Mouse (Mus musculus) urinary bladder, postnatal 36 days (tissue): ENCODE results near the gene Gm8947.
"Not testable (repeated sequence)": the region's sequence is repeated elsewhere in the genome, so short reads cannot be mapped to it uniquely, and the experiment has no call there.

ENCODE experiments used
- DNase-seq, 2 experiments: peaks; one replicate each; pipeline ENCODE4 v3.0.0; 2022; ENCODE audit warnings: low spot score in 2 of 2, mixed read lengths in 1 of 2

The Gm8947 gene

DNA sequence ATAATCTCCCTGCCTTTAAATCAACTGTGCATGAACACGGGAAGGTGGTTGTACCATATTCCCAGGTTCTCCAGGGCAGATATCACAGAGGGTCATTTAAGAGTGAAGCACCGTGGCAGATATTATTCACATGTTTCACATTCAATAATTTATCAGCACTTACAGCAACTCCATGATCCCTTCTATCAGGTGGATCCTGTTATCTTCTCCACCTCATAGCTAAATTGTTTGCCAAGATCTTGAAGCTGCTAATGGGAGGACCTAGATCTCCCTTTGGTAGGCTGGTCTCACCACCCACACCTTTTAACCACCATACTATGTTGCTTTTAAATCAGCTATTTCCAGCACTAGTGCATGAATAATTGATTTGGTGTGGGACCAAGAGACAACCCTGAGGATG lies 12.0 kb upstream of the Gm8947 start:
- no peak for DNase-seq

DNA sequence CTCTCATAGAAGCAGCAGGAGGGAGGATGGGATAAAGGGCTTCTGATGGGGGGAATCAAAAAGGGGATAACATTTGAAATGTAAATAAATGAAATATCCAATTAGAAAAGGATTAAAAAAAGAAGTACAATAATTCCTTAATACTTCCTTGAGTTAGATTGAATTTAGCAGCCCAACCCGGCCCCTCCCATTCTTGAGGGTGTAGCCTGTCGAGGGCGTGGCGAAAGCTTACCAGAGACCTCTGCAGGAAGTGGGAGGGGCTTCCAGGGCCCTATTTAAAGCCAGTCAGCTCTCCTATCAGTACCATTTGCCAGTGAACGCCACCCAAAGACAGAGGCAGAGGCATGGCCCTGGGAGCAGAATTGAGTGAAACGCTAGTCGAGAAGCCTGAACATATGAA lies 9.9 kb upstream of the Gm8947 start, which contains the start of gene Gm47985:
Gene Gm47985, plus strand, starts transcription at position 272 of the 400 bp plus-strand sequence.
- not testable (repeated sequence) for DNase-seq

GRCm38 (mm10) chr1:151186186-151186585 lies 6.0 kb upstream of the Gm8947 start:
- DNase-seq, result not testable (repeated sequence)

GRCm38 (mm10) chr1:151186879-151187424 lies 5.2 kb upstream of the Gm8947 start:
- DNase-seq, result not testable (repeated sequence)

GRCm38 (mm10) chr1:151188469-151188868 lies 3.7 kb upstream of the Gm8947 start:
- DNase-seq, result no peak

DNA sequence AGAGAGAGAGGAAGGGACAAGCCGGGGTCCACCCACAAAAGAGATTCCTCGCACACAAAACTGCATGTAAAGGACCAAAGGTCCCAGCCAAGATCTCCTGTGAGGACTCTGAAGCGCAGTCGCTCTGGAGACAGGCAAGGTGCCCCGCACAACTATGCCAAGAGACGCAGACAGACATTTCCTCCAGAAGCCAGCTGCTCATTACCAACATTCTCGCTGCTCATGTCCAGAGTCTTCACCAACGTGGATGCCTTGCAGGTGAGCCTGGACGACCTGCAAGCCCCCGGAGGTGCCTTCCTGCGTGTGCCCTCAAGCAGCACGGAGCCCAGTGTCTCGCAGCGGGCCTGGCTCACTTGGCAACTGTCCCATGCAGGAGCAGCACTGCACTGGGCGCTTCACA lies 563 bp downstream of the Gm8947 start:
- DNase-seq, result not testable (repeated sequence)

- not testable (repeated sequence) for DNase-seq
These were observed 3.8 kb downstream of the Gm8947 start for GRCm38 (mm10) chr1:151195986-151196385.

DNA sequence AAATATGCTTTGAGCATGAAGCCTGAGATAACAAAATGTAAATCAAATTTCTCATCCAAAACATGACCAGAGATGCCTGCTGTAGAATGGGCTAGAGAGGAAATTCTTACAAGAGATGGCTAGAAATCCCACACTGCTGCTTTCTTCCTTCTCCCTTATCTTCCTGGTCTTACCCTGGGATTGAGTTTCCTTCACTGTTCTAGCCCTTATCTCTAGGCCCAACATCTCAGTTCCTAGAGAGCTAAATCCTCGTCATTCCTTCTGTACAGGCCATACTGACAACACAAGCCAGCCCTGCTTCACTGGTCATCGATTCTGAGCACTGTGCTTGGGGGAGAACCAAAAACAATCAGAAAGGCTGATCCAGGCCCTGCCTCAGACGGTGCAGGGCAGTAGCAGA lies 4.5 kb downstream of the Gm8947 start:
- not testable (repeated sequence) for DNase-seq

DNA sequence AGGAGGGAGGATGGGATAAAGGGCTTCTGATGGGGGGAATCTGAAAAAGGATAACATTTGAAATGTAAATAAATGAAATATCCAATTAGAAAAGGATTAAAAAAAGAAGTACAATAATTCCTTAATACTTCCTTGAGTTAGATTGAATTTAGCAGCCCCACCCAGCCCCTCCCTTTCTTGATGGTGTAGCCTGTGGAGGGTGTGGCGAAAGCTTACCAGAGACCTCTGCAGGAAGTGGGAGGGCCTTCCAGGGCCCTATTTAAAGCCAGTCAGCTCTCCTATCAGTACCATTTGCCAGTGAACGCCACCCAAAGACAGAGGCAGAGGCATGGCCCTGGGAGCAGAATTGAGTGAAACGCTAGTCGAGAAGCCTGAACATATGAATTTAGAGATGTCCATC lies 5.9 kb downstream of the Gm8947 start, which contains the start of gene Gm47995:
Gene Gm47995, plus strand, starts transcription at position 329 of the 400 bp plus-strand sequence.
- not testable (repeated sequence) for DNase-seq

- not testable (repeated sequence) for DNase-seq
These were observed 8.4 kb downstream of the Gm8947 start for GRCm38 (mm10) chr1:151200620-151201019.

GRCm38 (mm10) chr1:151202771-151203170 lies 10.6 kb downstream of the Gm8947 start:
- not testable (repeated sequence) for DNase-seq

GRCm38 (mm10) chr1:151203818-151204217 lies 11.6 kb downstream of the Gm8947 start, which contains the start of gene 3110040M04Rik:
3110040M04Rik (plus strand) TSS chr1:151204121.
- not testable (repeated sequence) for DNase-seq

GRCm38 (mm10) chr1:151208493-151208892 lies 16.3 kb downstream of the Gm8947 start:
- not testable (repeated sequence) for DNase-seq

GRCm38 (mm10) chr1:151208944-151209343 lies 16.8 kb downstream of the Gm8947 start:
- DNase-seq, result not testable (repeated sequence)

- not testable (repeated sequence) for DNase-seq
These were observed 17.7 kb downstream of the Gm8947 start, which contains the start of gene Gm47996 for GRCm38 (mm10) chr1:151209824-151210355. Gm47996 (plus strand) TSS chr1:151210131.

- not testable (repeated sequence) for DNase-seq
These were observed 19.5 kb downstream of the Gm8947 start for GRCm38 (mm10) chr1:151211666-151212065.

GRCm38 (mm10) chr1:151214862-151215261 lies 22.7 kb downstream of the Gm8947 start:
- DNase-seq, result no peak

- DNase-seq, result no peak
These were observed 23.8 kb downstream of the Gm8947 start for GRCm38 (mm10) chr1:151215985-151216384.

GRCm38 (mm10) chr1:151216417-151216816 lies 24.2 kb downstream of the Gm8947 start:
- DNase-seq, result no peak

DNA sequence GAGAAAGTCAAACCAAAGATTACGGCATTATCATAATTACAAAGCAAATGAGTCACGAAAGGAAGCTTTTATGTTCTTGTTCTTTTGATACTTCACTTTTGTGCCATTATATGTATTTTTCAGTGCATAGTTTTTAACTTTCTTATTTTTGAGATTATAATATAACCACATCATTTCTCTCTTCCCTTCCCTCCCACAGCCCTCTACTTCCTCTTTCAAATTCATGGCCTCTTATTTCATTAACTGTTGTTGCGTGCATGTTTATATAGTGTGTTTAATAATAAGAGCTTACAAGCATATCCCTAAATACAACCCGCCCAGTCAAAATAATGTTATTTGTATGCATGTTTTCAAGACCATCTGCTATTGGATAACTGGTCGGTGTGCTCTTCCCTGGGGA lies 26.9 kb downstream of the Gm8947 start:
- DNase-seq, result no peak

- no peak for DNase-seq
These were observed 27.9 kb downstream of the Gm8947 start for GRCm38 (mm10) chr1:151220098-151220497.

DNA sequence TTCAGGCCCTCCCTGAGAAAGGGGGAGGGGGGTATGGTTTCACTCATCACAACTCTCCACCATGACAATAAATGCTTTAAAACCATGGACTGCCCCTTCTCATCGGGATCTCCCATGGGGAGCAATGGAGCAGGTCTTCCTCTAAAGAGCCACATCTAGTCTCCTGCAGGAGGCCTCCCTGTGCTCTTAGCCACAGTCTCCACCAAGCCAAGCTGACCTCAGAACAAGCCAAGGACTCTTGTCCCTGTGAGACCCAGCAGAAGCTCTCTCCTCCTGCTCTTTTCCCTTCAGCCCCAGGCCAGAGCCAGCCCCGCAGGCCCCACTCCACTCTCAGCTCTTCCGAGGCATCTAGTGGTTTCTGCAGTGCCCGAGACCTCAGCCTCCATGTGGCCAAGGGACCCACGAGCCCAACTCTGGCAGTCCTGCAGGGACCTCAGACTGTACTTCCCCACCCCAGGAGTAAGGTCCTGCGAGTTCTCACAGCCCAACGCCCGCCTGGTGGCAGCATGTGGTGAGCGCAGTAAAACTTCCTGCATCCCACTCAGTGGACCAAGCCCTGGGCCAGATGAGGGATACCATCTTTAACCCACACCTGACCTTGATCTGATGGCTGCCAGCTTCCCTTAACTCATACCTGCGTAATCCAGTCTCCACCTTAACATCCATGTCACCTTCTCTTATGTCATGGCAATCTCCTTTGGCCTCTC lies 30.5 kb downstream of the Gm8947 start:
- DNase-seq, result no peak

- DNase-seq, result no peak
These were observed 31.2 kb downstream of the Gm8947 start for GRCm38 (mm10) chr1:151223377-151223776.
